Mouse (Mus musculus): Measurements from ENCODE around the gene Prpf19. TPM values are rescaled to one million over a fixed set of nuclear protein-coding genes. Genes with fewer than 3 reads are reported as not detected.

Prpf19 gene
- polyA plus RNA-seq, 1 experiment from 2014 or later, result 50.9 TPM

DNA sequence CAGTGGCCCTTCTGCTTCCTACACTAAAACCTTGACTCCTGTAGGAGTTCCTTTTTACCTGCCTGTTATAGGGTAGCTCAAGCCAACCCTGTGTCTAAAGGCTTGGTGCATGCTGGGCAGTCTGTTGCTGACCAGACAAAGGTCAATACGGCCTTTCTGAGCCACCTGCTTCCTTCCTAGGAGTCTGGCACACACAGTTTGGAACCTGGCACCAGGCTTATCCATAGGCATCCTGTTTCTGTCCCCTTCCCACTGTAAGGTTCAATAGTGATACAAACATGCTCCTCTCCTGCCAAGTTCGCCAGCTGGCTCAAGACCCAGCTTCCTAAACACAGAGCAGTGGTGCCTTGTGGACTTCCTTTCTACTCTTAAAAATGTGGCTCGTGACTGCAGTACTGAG, 51.5 kb downstream of the Prpf19 start:
- H3K9me3 ChIP-seq, result no peaks in the 10 kb centered on the region
- H3K9ac ChIP-seq, result peak overlapping the region; percentile 90
- ATAC-seq (ENCODE audit: low FRiP score, low read depth), result no peak
- no peak overlapping the region for H3K27ac ChIP-seq
- 89% methylated on average over 3 of the region's 3 CpGs for WGBS
- H3K4me3 ChIP-seq, result peak overlapping the region; percentile 84; the same call in 1 of the 2 replicates
- H3K4me2 ChIP-seq (replicated peaks), result peak overlapping the region; percentile 95
- no peaks in the 10 kb centered on the region for H3K27me3 ChIP-seq
- peaks cover 42% of the 10 kb centered on the region for H3K36me3 ChIP-seq
- peaks cover 27% of the 10 kb centered on the region for H3K4me1 ChIP-seq

DNA sequence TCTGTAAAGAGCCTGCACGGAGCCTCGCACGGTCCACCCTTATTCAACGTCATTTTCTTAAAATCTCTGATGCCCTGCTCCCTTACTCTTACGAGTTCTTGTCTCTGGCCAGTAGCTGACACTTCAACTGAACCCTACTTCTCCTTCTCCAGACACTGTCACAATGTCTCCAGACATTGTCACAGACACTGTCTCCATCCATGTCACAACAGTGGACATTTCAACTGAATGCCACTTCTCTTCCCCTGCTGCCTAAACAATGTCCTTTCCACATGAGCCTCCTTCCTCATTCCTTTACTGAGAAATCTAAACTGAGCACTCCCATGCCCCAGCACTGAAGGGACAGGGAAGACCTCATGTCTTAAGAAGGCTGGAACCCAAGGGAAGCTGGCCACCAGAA, 52.2 kb downstream of the Prpf19 start:
- peaks cover 37% of the 10 kb centered on the region for H3K36me3 ChIP-seq
- no peaks in the 10 kb centered on the region for H3K9me3 ChIP-seq
- peak overlapping the region; percentile 84 for H3K4me3 ChIP-seq
- H3K9ac ChIP-seq, result peak overlapping the region; percentile 90
- 87% methylated on average over 5 of the region's 5 CpGs for WGBS
- H3K4me1 ChIP-seq, result peaks cover 27% of the 10 kb centered on the region
- H3K4me2 ChIP-seq (replicated peaks), result peak overlapping the region; percentile 95
- H3K27ac ChIP-seq, result no peak overlapping the region
- ATAC-seq (ENCODE audit: low FRiP score, low read depth), result no peak
- 0 out of 2 replicates have a peak, but pooled peaks cover 2% of the 10 kb centered on the region for H3K27me3 ChIP-seq

DNA sequence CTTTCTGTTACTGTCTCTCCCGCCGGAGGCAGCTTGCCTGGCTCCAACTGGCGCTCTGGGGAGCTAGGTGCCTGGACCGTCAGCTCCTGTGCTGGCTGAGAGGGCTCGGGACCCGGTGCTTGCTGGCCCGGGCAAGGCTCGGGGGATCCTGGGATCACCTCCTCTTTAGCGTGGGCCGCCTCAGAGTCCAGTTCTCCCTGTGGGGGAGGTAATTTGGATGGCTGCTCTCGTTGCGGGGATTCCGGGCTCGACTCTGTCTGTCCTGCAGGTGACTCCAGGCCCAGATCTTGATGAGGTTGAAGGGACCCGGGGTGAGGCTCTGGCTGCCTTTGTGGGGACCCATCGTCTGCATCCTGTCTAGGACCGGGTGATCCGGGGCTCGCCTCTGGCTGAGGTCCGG, 53.4 kb downstream of the Prpf19 start:
- Histone ChIP-seq H3K36me3 (peaks cover 25% of the 10 kb centered on the region), H3K27ac (no peak overlapping the region), H3K4me2 (replicated peaks) (peak overlapping the region; percentile 95), H3K9ac (peak overlapping the region; percentile 90), H3K4me1 (peaks cover 27% of the 10 kb centered on the region), H3K27me3 (0 out of 2 replicates have a peak, but pooled peaks cover 4% of the 10 kb centered on the region), H3K4me3 (peak overlapping the region; percentile 84), H3K9me3 (no peaks in the 10 kb centered on the region)
- no peak for ATAC-seq (ENCODE audit: low FRiP score, low read depth)
- under 1% methylated on average over 20 of the region's 20 CpGs for WGBS

DNA sequence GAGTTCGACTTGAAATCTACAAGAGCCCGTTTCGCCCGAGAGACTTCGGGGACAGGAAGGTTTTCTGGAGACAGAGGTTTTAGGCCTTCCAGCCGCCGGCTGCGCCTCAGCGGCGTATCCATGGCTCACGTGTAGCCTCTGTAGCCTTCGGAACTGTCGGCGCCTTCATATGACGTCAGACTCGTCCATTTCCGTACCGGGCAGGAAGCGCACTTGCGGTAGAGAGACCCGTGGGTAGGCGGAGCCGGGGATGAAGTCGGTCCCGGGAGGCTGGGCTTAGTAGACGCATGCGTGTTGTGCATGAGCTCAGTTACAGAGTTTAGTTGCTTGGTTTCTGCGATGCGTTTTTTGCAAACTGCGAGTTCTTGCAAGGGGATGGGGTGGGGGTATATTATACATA, 54.1 kb downstream of the Prpf19 start, which contains the start of gene Ccdc86:
Gene Ccdc86 (minus strand): TSS at position 155 of the 400 bp plus-strand sequence.
- Histone ChIP-seq H3K9ac (peak within 1 kb of the TSS; percentile 90), H3K27me3 (peaks cover 4% of the 10 kb centered on the region; the same call in 1 of the 2 replicates), H3K36me3 (peaks cover 18% of the 10 kb centered on the region), H3K4me1 (peaks cover 27% of the 10 kb centered on the region), H3K4me2 (replicated peaks) (peak within 1 kb of the TSS; percentile 95), H3K4me3 (peak within 1 kb of the TSS; percentile 84), H3K27ac (peak within 1 kb of the TSS; percentile 44; the same call in 1 of the 2 replicates), H3K9me3 (no peaks in the 10 kb centered on the region)
- WGBS, result under 1% methylated on average over 30 of the region's 30 CpGs
- ATAC-seq (ENCODE audit: low FRiP score, low read depth), result peak; percentile 96

DNA sequence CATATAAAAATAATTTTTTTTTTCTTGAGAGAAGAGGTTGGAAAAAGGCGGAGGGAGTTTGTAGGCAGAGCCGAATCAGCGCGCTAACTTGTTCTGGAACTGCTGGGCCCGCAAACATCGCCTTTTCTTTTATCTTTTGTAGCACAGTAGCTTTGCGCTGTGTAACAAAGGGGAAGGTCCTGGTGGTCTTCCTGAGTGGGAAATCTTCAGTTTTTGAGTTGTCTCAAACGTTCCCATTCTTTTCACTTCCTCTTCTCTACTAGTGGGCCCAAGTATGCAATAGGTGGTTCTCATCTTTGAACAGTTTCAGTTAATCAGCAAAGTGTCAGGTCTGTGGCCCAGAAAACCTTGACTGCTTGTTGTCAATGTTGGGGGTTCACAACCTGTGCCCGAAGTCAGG, 54.5 kb downstream of the Prpf19 start:
- peak overlapping the region; percentile 44; the same call in 1 of the 2 replicates for H3K27ac ChIP-seq
- WGBS, result 40% methylated on average over 9 of the region's 9 CpGs
- peaks cover 4% of the 10 kb centered on the region; the same call in 1 of the 2 replicates for H3K27me3 ChIP-seq
- H3K36me3 ChIP-seq, result peaks cover 13% of the 10 kb centered on the region
- peak overlapping the region; percentile 95 for H3K4me2 ChIP-seq (replicated peaks)
- no peaks in the 10 kb centered on the region for H3K9me3 ChIP-seq
- H3K4me3 ChIP-seq, result peak overlapping the region; percentile 84
- ATAC-seq (ENCODE audit: low FRiP score, low read depth), result no peak; the same call in 1 of the 2 replicates
- H3K9ac ChIP-seq, result peak overlapping the region; percentile 54; the same call in 1 of the 2 replicates
- H3K4me1 ChIP-seq, result peaks cover 27% of the 10 kb centered on the region

DNA sequence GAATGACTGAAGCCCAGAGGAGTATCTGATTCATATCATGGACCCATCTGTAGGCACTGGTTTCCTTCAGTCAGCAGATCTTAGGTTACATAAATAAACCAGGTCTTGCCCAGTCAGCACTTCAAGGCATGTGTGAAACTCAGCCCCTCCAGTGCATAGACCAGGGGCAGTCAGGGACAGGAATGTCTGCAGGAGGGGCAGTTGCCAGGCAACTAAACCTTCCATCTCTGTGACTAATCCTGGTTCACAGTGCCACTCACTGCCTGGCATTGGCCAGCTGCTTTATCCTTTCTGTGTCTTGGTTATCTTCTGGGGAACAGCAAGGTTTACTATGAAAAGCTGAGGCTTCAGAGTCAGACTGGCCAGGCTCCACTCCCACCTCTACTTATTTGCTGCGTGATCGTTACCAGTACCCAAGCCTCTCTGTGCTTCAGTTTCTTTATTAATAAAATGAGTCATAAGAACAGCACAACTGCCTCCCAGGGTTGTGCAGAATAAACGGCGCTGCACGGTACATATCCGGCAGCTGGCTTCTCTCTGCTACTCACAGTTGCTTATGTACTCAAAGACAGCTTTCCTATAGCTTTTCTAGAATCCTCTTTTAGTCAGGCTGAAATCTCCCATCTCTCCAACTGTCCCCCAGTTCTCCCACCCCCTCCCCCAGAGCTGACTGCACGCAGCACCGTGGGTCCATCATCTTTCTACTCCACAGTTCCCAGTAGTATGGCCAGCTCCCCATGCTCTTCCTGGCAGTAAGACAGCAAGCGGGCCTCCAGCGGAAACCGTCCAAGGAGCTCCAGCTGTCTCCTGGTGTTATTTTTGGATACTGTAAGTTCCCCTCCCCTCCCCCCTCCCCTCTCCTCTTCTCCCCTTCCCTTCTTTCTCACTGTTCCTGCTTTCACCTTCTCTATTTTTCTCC, 57.2 kb downstream of the Prpf19 start:
- 0 out of 2 replicates have a peak overlapping the region, but pooled peaks have one; percentile 7 for H3K4me2 ChIP-seq (replicated peaks)
- 70% methylated on average over 11 of the region's 11 CpGs for WGBS

More for the DNA sequence above, 57.2 kb downstream of the Prpf19 start:
- Histone ChIP-seq H3K4me1 (peaks cover 15% of the 10 kb centered on the region), H3K27ac (0 out of 2 replicates have a peak overlapping the region, but pooled peaks have one; percentile 28), H3K9ac (0 out of 2 replicates have a peak overlapping the region, but pooled peaks have one; percentile 13), H3K27me3 (peaks cover 7% of the 10 kb centered on the region; the same call in 1 of the 2 replicates), H3K4me3 (no peak overlapping the region), H3K9me3 (no peaks in the 10 kb centered on the region), H3K36me3 (no peaks in the 10 kb centered on the region)
- peak; percentile 59 for ATAC-seq (ENCODE audit: low FRiP score, low read depth)

Other genes starting within 250 kb of the Prpf19 start
- 0.10 TPM in 1 of 2 replicates, not detected in the other for gene Pga5, start 217.2 kb upstream of the Prpf19 start, polyA plus RNA-seq (2015; fragmentation: Nextera tagmentation; extraction: Ambion mirVana)
- gene Vps37c, start 206.5 kb upstream of the Prpf19 start, polyA plus RNA-seq (2015; fragmentation: Nextera tagmentation; extraction: Ambion mirVana), result 38.3 and 40.9 TPM in 2 replicates
- gene Cd5, start 156.2 kb upstream of the Prpf19 start, polyA plus RNA-seq (2015; fragmentation: Nextera tagmentation; extraction: Ambion mirVana), result 0.08 and 0.19 TPM in 2 replicates
- gene Cd6, start 65.2 kb upstream of the Prpf19 start, polyA plus RNA-seq (2015; fragmentation: Nextera tagmentation; extraction: Ambion mirVana), result not detected in 2 replicates
- 0.47 and 0.88 TPM in 2 replicates for gene Slc15a3, start 55.5 kb upstream of the Prpf19 start, polyA plus RNA-seq (2015; fragmentation: Nextera tagmentation; extraction: Ambion mirVana)
- gene Tmem132a, start 25.3 kb upstream of the Prpf19 start, polyA plus RNA-seq (2015; fragmentation: Nextera tagmentation; extraction: Ambion mirVana), result 106 and 111 TPM in 2 replicates
- gene Tmem109, start 13.2 kb upstream of the Prpf19 start, polyA plus RNA-seq (2015; fragmentation: Nextera tagmentation; extraction: Ambion mirVana), result 92.0 and 100 TPM in 2 replicates
- gene Zp1, start 25.4 kb downstream of the Prpf19 start, polyA plus RNA-seq (2015; fragmentation: Nextera tagmentation; extraction: Ambion mirVana), result not detected in 2 replicates
- gene Ptgdr2, start 41.9 kb downstream of the Prpf19 start, polyA plus RNA-seq (2015; fragmentation: Nextera tagmentation; extraction: Ambion mirVana), result 0.10 TPM in 1 of 2 replicates, not detected in the other
- gene Ccdc86, start 54.0 kb downstream of the Prpf19 start, polyA plus RNA-seq (2015; fragmentation: Nextera tagmentation; extraction: Ambion mirVana), result 29.7 and 30.4 TPM in 2 replicates
- 0.38 TPM in 1 of 2 replicates, not detected in the other for gene Ms4a10, start 79.4 kb downstream of the Prpf19 start, polyA plus RNA-seq (2015; fragmentation: Nextera tagmentation; extraction: Ambion mirVana)
- gene Ms4a15, start 98.0 kb downstream of the Prpf19 start, polyA plus RNA-seq (2015; fragmentation: Nextera tagmentation; extraction: Ambion mirVana), result not detected in 2 replicates
- not detected in 2 replicates for gene Ms4a18, start 122.8 kb downstream of the Prpf19 start, polyA plus RNA-seq (2015; fragmentation: Nextera tagmentation; extraction: Ambion mirVana)
- gene Ms4a8a, start 185.9 kb downstream of the Prpf19 start, polyA plus RNA-seq (2015; fragmentation: Nextera tagmentation; extraction: Ambion mirVana), result not detected in 2 replicates
- gene 1700017D01Rik, start 235.6 kb downstream of the Prpf19 start, polyA plus RNA-seq (2015; fragmentation: Nextera tagmentation; extraction: Ambion mirVana), result not detected in 2 replicates